Mouse (Mus musculus) layer of hippocampus, postnatal 10 days (tissue): ENCODE data around the gene Ccdc191. TPM values are rescaled to one million over a fixed set of nuclear protein-coding genes. Genes with fewer than 3 reads are reported as not detected.

ENCODE experiments used
- DNase-seq, 2 experiments: peaks; one replicate each; pipeline ENCODE4 v3.0.0; 2021; ENCODE audit warnings: low spot score in 2 of 2
- long read RNA-seq: library from polyadenylated mRNA; stranded (forward); transcript quantifications from one replicate; pipeline ENCODE4 v2.0.0, GENCODE M21; 2023
- total RNA-seq, 2 experiments: library from RNA; stranded (reverse); gene quantifications; 2 replicates each; pipeline ENCODE4 v1.2.3; 2021

The Ccdc191 gene
- 1 to 10 TPM; 5.2 to 9.2 TPM for total RNA-seq
- long read RNA-seq, partial matches to known transcripts = 1 of 3 reads
- long read RNA-seq, other reads (novel, unspliced or antisense) = 1 of 3 reads

- peak; percentile 98 to 99 for DNase-seq
Observed at GRCm38 (mm10) chr16:43889208-43890004, at the start of gene Ccdc191. Gene Ccdc191, plus strand, starts transcription at chr16:43889800.

DNA sequence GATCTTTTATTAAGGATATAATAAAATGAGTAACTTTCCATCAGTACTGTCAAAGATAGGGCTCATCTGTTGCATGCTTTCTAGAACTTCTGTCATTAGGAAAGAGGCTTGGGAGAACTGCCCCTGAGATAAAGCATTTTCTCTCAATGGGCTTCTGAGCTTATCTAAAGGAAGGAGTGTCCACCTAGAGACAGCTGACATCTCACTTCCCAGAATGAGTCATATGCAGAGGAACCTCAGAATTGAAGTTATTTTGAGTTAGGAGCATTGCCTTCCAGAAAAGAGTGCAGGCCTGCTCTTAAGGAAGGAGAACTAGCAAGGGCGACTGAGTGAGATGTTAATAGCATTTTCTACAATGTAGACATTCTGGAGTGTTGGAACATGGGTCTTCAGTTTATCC, 48.4 kb upstream of the Ccdc191 start:
- DNase-seq = no peak

GRCm38 (mm10) chr16:43849839-43850238, 39.8 kb upstream of the Ccdc191 start:
- no peak for DNase-seq

- DNase-seq = peak in 1 of 2 experiments; percentile 39
Observed at GRCm38 (mm10) chr16:43858941-43859476, 30.6 kb upstream of the Ccdc191 start.

DNA sequence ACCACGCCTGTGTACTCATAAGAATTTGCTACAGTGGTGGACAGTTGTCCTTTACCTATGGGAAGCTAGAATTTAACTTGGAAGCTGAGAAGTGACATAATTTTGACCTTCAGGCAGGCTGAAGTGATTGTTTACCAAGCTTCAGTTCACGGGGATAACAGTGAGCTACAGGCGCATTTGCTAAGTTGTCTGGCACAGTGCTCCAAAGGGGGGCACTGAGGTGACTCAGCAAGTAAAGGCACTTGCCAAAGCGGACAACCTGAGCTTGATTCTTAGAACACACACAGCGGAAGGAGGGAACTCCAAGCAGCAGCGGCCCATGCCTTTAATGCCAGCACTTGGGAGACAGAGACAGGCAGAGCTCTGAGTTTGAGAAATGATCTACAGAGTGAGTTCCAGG, 29.0 kb upstream of the Ccdc191 start:
- no peak for DNase-seq

DNA sequence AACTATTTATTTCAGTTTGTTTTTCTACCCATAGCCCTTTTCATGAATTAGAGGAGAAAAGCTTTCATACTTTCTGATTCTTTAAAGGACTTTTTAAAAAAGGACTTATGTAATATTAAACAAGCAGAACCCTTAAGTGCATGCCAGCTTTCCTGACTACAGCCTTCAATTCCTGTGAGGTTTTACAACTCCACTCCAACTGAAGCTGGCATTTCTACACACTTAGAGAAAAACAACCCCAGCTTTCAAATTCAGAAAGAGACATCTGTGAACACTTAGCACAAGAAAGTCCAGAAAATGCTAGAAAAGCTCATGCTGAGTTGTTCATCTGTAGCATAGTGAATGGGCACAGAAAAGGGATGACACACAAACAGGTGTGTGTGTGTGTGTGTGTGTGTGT, 19.8 kb upstream of the Ccdc191 start:
- DNase-seq = no peak

DNA sequence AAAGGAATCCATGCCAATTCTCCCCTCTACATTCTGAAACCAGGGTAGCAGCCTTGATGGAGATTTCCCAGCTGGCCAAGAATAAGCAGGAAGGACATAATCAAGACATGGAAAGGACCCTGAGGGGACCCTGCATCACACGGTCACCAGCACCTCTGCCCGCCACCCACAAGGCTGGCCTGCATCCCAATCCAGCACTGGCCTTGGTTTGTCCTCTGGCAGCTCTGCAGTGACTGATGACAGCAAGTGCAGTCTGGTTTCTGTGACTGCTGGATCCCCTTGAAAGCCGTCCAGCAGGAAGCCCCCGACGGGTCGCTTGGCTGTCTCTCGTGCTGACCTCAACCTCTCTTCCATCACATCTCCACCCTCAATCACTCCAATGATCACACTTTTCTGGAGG, 18.2 kb upstream of the Ccdc191 start:
- DNase-seq = no peak

DNA sequence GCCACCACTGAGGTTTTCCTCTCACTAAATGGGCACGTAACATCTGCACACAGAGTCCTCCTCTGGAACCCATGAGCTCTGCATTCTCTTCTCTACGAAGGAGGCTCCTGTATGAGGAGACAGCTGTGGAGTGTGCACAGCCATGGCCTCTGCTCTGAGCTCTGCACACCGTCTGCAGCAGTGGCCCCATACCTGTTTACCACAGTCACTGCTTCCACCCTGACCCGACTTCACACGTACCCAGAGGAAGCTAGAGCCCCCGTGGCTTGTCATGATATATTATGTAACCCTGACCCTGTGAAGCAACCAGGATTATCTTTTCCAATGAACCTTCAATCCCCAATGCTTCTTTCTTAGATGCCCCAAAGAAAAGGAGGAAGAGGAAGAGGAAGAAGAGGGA, 9.8 kb upstream of the Ccdc191 start:
- no peak for DNase-seq

- DNase-seq = no peak
Observed at GRCm38 (mm10) chr16:43881636-43882035, 8.0 kb upstream of the Ccdc191 start.

- DNase-seq = no peak
Observed at GRCm38 (mm10) chr16:43882329-43882728, 7.3 kb upstream of the Ccdc191 start.

DNA sequence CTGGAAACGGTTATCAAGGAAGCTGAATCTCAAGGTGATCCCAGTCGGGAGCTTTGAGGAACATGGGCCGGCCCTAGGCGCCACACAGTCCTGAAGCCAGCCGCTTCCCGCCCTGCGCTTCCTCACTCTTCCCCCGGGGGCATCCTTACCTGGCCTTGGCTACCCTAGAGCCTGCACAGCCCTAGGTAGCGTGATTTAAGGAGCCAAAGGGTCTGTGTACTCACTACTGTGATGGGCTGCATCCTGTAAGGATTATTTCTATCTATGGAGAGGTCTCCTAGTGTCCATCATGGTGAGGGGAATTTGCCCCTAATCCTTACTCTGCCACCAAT, 371 bp downstream of the Ccdc191 start:
- no peak for DNase-seq

DNA sequence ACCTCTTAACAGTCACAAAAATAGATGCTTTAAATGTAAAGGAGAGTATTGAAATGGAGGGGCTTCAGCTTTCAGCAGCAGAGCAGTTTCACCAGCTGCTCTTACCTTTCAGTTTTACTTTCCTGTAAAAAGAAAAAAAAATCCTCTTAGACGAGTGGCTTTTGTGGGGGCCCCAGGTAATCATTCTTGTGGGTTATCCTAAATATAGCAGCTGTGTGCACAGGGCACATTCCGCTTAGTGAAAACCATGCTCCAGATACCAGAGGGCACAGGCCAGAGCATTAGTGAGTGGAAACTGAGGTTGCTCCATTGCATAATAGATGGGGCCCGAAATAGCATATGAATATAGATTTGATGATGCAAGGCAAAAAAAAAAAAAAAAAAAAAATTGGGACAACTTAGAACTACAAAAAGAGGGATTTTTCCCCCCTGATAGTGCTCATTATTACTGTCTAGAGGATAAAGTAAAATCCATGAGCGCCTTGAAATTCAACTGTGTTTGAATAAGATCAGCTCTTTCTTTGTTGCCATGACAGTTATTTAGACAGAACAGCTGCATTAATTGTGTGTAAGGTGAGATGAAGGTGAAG, 1.2 kb downstream of the Ccdc191 start:
- DNase-seq = no peak

DNA sequence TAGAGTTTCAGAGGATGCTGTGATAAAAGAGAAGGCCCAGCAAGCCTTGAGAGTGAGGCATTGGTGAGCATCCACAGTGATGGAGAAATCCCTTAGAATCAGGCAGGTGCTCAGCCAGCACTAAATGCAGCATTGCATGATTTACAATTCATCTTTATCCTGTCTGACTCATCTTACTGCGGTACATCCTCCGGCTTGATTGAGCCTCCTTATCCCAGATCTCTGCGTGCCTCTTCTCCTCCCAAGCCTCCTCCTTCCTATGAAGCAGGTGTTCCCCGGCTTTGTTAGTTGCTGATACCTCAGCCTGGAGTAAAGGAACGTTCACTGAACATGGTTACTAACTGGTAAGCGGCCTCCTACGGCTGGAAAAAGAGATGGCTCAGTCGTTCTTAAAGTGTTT, 4.9 kb downstream of the Ccdc191 start:
- no peak for DNase-seq

DNA sequence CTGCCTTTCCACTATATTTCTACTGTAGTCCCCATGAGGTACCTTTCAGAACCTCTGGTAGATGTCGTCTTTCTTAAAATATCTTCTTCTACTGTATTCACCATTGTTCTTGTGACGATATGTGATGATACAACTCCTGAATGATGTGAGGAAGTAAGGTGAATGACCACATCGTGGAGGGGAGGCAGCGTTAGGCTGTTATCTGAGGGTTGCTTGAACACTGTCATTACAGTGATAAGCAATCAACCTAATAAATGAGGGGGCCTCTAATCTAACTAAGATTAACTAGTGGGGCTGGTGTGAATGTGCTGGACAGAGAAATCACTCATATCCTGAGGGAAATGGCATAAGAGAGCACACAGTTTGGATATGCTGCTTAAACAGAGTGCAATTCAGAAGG, 10.5 kb downstream of the Ccdc191 start:
- DNase-seq = no peak

- no peak for DNase-seq
Observed at GRCm38 (mm10) chr16:43900571-43900970, 11.0 kb downstream of the Ccdc191 start.

GRCm38 (mm10) chr16:43908881-43909280, 19.3 kb downstream of the Ccdc191 start:
- DNase-seq = no peak

DNA sequence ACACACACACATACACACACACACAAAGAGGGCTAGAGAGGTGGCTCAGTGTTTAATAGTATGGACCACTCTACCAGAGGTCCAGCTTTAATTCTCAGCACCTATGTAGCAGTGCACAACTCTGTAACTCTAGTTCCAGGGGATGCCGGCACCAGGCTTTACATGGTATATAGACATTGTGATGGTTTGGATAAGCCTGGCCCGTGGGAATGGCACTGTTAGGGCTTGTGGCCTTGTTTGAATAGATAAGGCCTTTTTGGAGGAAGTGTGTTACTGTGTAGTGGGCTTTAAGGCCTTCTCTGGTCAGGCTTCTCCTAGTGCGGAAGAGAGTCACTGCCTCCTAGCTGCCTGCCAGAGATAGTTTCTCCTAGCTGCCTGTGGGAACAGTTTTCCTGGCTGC, 29.3 kb downstream of the Ccdc191 start:
- DNase-seq = no peak

DNA sequence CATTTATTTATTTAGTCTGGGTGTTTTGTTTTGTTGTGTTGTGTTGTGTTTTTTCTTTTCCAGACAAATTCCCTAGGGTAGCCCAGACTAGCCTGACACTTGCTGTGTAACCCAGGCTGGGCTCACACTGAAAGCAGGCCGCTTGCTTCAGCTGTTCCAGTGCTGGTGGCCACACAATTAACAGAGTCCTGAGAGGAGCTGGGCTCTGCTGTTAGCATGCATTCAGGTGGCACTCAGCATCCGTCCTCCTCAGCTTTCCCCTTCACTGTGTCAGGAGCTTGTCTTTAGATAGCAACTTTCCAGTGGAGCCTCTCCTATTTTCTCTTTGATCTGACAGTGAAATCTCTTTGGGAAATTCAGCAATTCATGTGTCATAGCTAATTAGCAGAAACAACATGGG, 32.4 kb downstream of the Ccdc191 start:
- no peak for DNase-seq

DNA sequence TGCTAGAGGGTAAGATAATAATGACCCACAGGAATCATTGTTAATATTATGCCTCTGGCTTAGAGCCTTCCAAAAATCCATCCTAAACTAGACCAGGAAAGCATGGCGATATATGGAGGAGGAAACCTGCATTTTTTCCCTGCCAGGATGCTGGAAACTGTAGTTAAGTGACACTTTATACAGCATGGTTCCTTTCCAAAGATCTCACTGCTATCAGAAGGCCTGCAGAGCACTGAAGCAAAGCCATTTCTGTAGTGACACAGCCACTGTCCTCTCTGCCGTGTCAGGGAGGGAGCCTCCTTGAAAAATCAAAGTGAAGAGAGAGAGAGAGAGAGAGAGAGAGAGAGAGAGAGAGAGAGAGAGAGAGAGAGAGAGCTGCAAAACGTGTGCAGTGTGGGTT, 33.0 kb downstream of the Ccdc191 start:
- DNase-seq = no peak

GRCm38 (mm10) chr16:43925001-43925558, 35.5 kb downstream of the Ccdc191 start:
- no peak for DNase-seq

DNA sequence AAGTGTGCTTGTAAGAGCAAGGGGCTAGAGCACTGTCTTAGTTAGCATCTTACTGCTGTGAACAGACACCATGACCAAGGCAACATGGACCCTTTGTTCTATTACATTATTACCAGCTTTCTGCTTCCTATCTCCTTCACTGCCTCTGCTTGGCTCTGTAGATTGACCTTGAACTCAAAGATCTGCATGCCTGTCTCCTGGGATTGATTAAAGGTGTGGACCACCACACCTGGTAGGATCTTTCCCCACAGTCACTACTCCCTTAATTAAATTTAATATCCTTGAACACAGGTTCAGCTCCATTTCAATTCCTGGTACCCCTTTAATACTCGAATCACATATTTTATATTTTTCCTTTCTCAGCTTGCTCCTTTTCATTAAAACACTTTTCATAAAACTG, 36.2 kb downstream of the Ccdc191 start:
- no peak for DNase-seq

DNA sequence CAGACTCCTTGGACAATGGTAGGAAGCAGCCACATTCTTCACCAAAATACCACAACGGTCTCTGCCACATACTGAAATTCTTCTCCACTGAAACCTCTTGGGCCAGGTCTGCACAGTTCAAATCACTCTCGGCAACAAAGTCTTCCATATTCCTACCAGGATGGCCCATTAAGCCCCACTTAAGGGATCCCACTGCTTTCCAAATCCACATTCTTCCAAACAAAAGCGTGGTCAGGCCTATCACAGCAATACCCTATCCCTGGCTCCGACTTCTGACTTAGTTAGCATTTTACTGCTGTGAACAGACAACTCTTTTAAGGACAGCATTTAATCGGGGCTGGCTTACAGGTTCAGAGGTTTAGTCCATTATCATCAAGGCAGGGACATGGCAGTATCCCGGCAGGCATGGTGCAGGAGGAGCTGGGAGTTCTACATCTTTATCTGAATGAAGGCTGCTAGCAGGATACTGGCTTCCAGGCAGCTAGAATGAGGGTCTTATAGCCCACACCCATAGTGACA, 36.8 kb downstream of the Ccdc191 start, which contains the start of gene Qtrt2:
Qtrt2 (minus strand) TSS at position 469 of the 519 bp plus-strand sequence.
- DNase-seq = no peak
